Mouse (Mus musculus) liver, postnatal 0 days (tissue): ENCODE measurements around the gene Pak2.

Source experiments
- CTCF ChIP-seq: sonication (generic); IDR thresholded peaks from 2 replicates; pipeline ENCODE4 v1.5.1; 2016; ENCODE audit warnings: antibody characterized with exemption, low read depth
- EP300 ChIP-seq: IDR thresholded peaks from 2 replicates; pipeline ENCODE4 v1.6.1; 2016; ENCODE audit warnings: antibody characterized with exemption, low read depth, mild to moderate bottlenecking

DNA sequence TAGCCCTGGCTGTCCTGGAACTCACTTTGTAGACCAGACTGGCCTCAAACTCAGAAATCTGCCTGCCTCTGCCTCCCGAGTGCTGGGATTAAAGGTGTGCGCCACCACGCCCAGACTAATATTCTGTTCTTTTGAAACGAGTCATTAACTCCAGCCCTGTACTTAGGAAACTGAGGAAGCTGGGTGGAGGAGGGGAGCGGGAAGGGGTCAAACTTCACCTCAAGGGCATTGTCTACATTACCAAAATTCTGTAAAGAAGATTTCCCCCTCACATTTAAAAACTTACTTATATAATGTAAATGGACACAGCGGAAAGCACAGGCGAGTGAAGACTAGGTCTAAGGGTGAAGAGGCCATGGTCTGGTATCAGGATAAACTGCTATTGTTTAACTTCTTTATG, 44.9 kb upstream of the Pak2 start:
- no peak for TF ChIP-seq CTCF
- no peak for TF ChIP-seq EP300
